Mouse (Mus musculus) cerebellum, postnatal 14 days (tissue): ENCODE data around the gene Ddx24.
"Not testable (repeated sequence)": the region's sequence is repeated elsewhere in the genome, so short reads cannot be mapped to it uniquely, and the experiment has no call there.

Source experiments
- DNase-seq, 2 experiments: peaks; one replicate each; pipeline ENCODE4 v3.0.0; 2021; ENCODE audit warnings: mixed read lengths in 2 of 2

Ddx24 gene

GRCm38 (mm10) chr12:103425729-103426470, at the start of gene Ddx24:
Gene Ddx24, minus strand, starts transcription at chr12:103425830.
- peak; percentile 96 to 98 for DNase-seq

GRCm38 (mm10) chr12:103474481-103474880, 48.9 kb upstream of the Ddx24 start:
- no peak for DNase-seq

- no peak for DNase-seq
Observed at GRCm38 (mm10) chr12:103457140-103457539, 31.5 kb upstream of the Ddx24 start, which contains the start of gene Ifi27l2b. Gene Ifi27l2b, minus strand, starts transcription at chr12:103457223.

- DNase-seq, result not testable (repeated sequence)
Observed at GRCm38 (mm10) chr12:103456727-103457126, 31.1 kb upstream of the Ddx24 start.

- no peak for DNase-seq
Observed at GRCm38 (mm10) chr12:103453361-103453760, 27.7 kb upstream of the Ddx24 start.

GRCm38 (mm10) chr12:103445060-103445459, 19.4 kb upstream of the Ddx24 start:
- DNase-seq, result no peak

GRCm38 (mm10) chr12:103444261-103444660, 18.6 kb upstream of the Ddx24 start:
- not testable (repeated sequence) for DNase-seq

GRCm38 (mm10) chr12:103443524-103443923, 17.9 kb upstream of the Ddx24 start, which contains the start of gene Ifi27l2a:
Gene Ifi27l2a, minus strand, starts transcription at chr12:103443680.
- DNase-seq, result no peak

GRCm38 (mm10) chr12:103437601-103438000, 12.0 kb upstream of the Ddx24 start:
- DNase-seq, result no peak

- DNase-seq, result no peak
Observed at GRCm38 (mm10) chr12:103434861-103435260, 9.2 kb upstream of the Ddx24 start.

- DNase-seq, result no peak
Observed at GRCm38 (mm10) chr12:103433986-103434731, 8.5 kb upstream of the Ddx24 start, which contains the start of gene Ifi27. Gene Ifi27, plus strand, starts transcription at chr12:103434211.

- DNase-seq, result no peak
Observed at GRCm38 (mm10) chr12:103433430-103433829, 7.8 kb upstream of the Ddx24 start.

GRCm38 (mm10) chr12:103426710-103427109, 1.1 kb upstream of the Ddx24 start:
- DNase-seq, result peak in 1 of 2 experiments; percentile 44

GRCm38 (mm10) chr12:103425016-103425728, 458 bp downstream of the Ddx24 start:
- DNase-seq, result no peak

- DNase-seq, result peak; percentile 59 to 68
Observed at GRCm38 (mm10) chr12:103408144-103408543, 17.5 kb downstream of the Ddx24 start.

GRCm38 (mm10) chr12:103407720-103408119, 17.9 kb downstream of the Ddx24 start, which contains the start of gene 9330161L09Rik:
Gene 9330161L09Rik, minus strand, starts transcription at chr12:103407820.
- no peak for DNase-seq

- DNase-seq, result no peak
Observed at GRCm38 (mm10) chr12:103404131-103404530, 21.5 kb downstream of the Ddx24 start.

GRCm38 (mm10) chr12:103396751-103397150, 28.9 kb downstream of the Ddx24 start:
- no peak for DNase-seq

- DNase-seq, result no peak
Observed at GRCm38 (mm10) chr12:103395486-103396275, 29.9 kb downstream of the Ddx24 start.

- no peak for DNase-seq
Observed at GRCm38 (mm10) chr12:103393528-103393927, 32.1 kb downstream of the Ddx24 start.

- no peak for DNase-seq
Observed at GRCm38 (mm10) chr12:103391098-103391497, 34.5 kb downstream of the Ddx24 start.

- DNase-seq, result peak; percentile 37 to 42
Observed at GRCm38 (mm10) chr12:103389982-103390381, 35.6 kb downstream of the Ddx24 start.
